Mouse (Mus musculus): Measurements from ENCODE around the gene Rnf214. TPM values are rescaled to one million over a fixed set of nuclear protein-coding genes. Genes with fewer than 3 reads are reported as not detected.
A peak's percentile ranks its signal among the peaks of the same experiment; 100 is the strongest.
"Not testable (repeated sequence)": the region's sequence is repeated elsewhere in the genome, so short reads cannot be mapped to it uniquely, and the experiment has no call there.

Gene Rnf214
- total RNA-seq, 1 experiment from 2014 or later: 39.0 TPM

DNA sequence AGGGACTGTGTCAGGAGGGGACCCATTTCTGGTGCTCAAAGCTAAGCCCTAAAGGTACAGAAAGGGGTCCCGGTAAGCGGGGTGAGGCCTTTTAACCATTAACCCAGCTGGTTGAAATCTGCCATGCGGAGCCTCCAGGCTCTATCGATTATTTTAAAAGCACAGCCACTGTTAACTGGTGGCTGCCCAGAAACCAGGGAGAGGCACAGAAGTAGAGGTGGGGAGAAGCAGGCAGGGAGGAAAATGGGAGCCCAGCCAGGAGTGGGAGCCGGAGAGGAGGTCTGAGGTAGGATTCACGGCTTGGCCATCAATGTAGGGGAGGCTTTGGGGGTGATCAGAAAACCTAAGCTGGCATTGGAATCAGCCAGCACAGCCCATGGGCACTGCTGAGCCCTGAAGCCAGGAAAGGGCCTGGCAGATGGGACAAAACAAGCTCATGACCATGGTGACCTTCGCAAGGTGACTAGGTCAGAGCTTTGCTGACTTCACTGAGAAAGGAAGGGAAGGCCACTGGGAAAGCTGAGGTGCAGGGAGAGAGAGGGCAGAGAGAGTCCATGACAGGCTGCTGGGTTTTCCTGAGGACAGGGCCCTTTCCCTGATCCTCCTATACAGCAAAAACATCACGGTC is 56.1 kb downstream of the Rnf214 start:
- DNase-seq: peak; percentile 43

DNA sequence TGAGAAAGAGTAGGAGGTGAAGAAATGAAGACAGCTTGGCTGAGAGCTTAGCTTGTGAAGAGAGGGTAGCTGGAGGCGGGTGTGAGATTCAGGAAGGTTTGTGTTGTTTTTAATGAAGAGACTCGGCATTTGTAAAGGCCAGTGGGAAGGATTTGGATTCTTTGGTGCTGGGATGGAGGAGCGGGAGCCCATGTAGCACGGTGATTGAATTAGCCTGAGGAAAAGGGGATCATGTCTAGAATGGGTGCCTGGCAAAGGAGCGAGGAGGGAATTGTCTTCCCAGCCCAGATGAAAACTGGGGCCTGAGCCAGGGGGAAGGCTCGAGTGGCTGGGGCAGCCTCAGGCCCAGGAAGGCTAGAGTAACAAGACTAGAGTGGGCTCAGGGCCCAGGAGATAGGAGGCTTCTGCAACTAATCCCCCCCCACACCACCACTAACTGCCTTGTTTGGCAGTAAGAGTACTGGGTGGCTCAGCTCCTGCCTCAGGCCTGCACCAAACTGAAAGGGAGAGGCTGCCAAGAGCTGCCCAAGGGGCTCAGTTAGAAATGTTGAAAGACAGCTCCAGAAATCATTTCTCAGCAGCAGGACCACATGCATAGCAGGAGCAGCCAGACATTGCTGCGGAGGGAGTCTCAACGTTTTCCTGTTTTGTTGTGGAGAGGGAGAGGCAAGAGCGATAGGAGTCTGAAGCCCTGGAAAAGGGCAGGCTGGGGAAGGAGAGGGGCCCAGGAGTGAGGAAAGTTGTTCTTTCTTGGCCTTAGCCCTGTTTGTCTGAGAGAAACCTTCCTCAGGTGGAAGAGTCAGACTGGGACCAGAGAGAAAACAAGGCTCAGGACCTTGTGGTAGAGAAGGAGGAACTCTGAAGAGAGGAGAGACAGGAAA is 56.9 kb downstream of the Rnf214 start:
- peak; percentile 51 for DNase-seq

GRCm38 (mm10) chr9:45846891-45847460 is 59.7 kb downstream of the Rnf214 start:
- no peak for DNase-seq

DNA sequence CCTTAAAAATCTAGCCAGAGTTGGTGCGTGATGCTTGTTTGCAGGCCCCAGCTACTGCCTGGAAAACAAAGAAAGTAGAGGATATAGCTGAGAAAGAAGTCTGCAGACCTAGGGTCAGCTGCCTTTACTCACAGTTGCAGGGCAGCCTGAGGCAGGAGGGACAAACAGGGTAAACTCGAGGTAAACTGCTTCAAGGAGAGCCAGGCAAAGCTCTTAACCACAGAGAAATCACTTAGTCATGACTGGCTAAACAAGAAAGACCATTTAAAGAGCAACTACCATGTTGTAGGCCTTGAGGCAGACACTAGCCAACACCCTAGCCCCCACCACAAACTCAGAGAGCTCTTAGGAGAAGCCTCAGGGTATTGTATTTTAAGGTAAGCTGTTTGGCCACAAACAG is 60.5 kb downstream of the Rnf214 start:
- DNase-seq: not testable (repeated sequence)

DNA sequence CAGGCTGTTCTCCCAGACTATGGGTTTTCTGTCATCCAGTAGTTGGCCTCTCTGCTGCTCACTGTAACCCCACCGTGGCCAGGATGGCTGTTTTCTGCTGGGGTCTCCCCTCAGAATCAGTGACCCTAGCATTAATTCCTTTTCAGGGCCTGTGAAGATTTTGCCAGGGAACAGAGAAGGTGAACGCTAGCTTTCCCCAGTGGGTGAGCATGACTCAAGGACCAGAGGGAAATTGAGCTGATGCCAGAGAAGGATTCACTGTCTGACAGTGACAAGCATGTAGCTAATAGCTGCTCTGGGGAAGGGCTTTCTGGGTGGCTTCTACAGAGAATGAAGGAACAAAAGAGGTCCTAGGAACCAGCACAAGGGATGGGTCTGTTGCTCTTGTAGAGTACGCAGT is 61.2 kb downstream of the Rnf214 start:
- peak; percentile 32 for DNase-seq

- DNase-seq: no peak
Observed at GRCm38 (mm10) chr9:45843780-45844179, 62.9 kb downstream of the Rnf214 start.

- DNase-seq: no peak
Observed at GRCm38 (mm10) chr9:45843007-45843406, 63.7 kb downstream of the Rnf214 start.

- DNase-seq: no peak
Observed at GRCm38 (mm10) chr9:45841458-45841857, 65.3 kb downstream of the Rnf214 start.

DNA sequence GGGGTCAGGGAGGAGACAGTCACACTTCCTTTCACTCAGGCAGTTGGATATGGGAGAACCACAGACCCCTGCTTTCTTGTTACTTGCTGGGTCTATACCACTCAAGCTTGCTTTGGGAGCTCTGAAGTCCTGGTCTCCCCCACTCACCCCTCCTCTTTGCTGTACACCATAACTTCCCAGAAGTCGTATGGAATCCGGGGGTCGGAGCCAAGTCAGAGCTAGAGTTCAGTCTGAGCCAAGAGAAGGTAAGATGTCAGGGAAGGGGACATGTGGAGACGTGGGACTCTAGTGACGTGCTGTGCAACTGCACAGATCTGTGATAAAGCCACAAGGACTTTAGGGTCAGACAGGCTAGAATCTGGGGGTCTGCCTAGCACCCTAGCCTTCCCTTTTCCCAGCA is 66.4 kb downstream of the Rnf214 start:
- DNase-seq: no peak

GRCm38 (mm10) chr9:45839982-45840300 is 66.8 kb downstream of the Rnf214 start:
- no peak for DNase-seq

GRCm38 (mm10) chr9:45839139-45839981 is 67.4 kb downstream of the Rnf214 start:
- peak; percentile 44 for DNase-seq

GRCm38 (mm10) chr9:45838434-45839138 is 68.1 kb downstream of the Rnf214 start, which contains the start of gene Bace1:
Gene Bace1 (plus strand): TSS chr9:45838580.
- DNase-seq: peak; percentile 87

GRCm38 (mm10) chr9:45838069-45838433 is 68.7 kb downstream of the Rnf214 start:
- DNase-seq: no peak

DNA sequence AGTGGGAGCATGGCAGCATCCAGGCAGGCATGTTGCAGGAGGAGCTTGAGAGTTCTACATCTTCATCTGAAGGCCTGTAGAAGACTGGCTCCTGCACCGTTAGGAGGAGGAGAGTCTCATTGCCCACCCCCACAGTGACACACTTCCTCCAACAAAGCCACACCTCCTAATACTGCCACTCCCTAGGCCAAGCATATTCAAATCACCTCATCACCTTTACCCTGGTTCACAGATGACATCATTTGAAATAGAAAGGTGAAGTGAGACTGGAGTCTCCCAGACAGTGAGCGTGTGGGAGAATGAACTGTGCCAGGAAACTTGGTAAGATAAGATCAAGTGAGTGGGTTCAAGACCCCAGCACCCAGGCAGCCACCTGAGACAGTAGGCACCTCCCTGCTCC is 73.2 kb downstream of the Rnf214 start:
- DNase-seq: no peak

DNA sequence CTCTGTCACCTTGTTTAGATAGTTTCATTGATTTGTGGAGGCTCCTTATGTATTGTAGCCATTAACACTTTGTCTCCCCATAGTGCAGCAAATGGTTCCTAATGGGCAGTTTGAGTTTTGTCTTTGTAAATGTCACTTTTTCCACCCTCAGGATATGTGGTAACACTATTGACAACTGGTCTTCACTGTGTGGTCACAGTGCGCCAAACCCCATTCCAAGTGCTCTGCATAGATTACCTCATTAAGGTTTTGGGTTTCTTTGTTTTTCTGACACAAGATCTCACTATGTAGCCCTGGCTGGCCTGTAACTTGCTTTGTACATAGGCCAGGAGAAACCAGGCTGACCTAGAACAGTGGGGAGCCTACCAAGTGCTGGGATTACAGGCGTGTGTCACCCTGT is 73.8 kb downstream of the Rnf214 start:
- no peak for DNase-seq

DNA sequence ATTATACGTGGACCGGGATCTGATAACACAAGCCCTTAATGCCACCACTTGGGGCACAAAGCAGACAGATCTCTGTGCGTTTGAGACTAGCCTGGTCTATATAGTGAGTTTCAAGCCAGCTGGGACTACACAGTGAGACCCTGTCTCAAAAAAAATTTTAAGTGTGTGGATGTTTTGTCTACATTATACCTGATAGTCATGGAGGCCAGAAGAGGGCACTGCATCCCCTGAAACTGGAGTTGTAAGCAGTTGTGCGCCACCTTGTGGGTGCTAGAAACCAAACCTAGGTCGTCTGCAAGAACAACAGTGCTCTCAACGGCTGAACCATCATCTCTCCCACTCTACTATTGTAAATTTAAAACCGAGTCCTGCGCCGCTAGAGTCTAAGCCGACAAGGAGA is 77.6 kb downstream of the Rnf214 start:
- peak; percentile 73 for DNase-seq

GRCm38 (mm10) chr9:45828291-45828963 is 78.3 kb downstream of the Rnf214 start, which contains the start of gene Cep164:
Gene Cep164 (minus strand): TSS chr9:45828691.
- DNase-seq: peak; percentile 94

DNA sequence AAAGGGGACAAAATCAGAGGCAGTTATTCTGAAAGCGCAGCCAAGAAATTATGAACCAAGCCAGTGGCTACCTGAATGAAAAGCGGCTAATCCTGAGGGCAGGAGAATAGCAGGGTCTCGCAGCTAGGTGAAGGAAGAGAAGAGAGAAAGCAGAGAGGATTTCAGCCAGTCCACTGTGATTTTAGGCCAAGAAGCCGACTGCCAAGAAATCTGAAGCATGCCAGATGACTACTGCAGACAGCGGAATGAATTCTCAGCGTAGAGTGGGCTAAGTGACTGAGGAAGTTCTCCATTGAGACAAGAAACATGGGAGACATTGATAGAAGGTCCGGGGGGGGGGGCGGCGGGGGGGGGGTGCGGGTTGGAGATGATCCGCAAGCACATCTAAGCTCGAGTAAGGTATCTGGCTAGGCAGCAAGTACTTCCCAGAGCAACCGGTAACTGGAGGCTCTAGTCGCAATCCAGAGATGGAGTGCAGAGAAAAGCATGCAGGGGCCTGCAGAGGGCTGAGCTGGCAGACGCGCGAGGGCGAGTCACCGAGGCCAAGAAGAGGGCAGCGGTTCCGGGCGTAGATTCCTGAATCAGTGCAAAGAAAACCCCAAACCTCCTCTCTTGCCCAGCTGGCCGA is 78.9 kb downstream of the Rnf214 start:
- DNase-seq: peak; percentile 66

GRCm38 (mm10) chr9:45818406-45819011 is 88.2 kb downstream of the Rnf214 start:
- DNase-seq: no peak

DNA sequence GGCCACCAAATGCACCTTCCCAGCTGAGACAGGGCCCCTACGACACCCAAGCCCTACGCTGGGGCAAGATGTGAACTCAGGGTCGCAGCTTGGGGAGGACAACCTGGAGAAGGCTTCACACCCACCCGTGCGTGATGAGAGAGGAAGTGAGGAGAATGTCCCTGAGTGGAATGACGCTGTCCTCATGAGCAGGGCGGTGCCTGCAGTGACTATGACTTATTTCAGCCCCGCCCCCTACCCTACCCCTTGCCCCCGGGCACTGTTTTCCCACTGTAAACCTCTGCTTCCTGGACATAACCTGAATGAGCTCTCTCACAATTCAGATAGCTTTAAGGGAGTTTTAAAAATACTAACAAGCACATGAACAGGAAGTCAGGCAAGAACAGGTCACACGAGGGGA is 91.2 kb downstream of the Rnf214 start:
- no peak for DNase-seq
